Mouse (Mus musculus) neural tube, embryonic 14.5 days (tissue): ENCODE measurements at regions not wholly inside any gene's neighbourhood (a gene's known extent, or its start where the extent isn't known, plus 50 kb on each side); places are given as distances from the start of the nearest gene placed in this dataset.

Experiments used
- ATAC-seq: fragments of 200-750 bp; cut with Nextera tagmentation; 2 replicates; pipeline ENCODE4 v1.8.0; 2017; ENCODE audit warnings: low read depth, mild to moderate bottlenecking, moderate TSS enrichment, moderate library complexity
- H3K27ac ChIP-seq: fragments of 300-500 bp; sonication (generic); 2 replicates; pipeline ENCODE4 v1.5.1; 2014; ENCODE audit warnings: low read depth, mild to moderate bottlenecking, control low read depth, low read length, moderate library complexity, mixed read lengths
- H3K27me3 ChIP-seq: fragments of 300-500 bp; sonication (generic); 2 replicates; pipeline ENCODE4 v1.6.1; 2014; ENCODE audit warnings: low read length; ENCODE audit not compliant: control insufficient read depth, insufficient read depth
- H3K36me3 ChIP-seq: fragments of 300-500 bp; sonication (generic); 2 replicates; pipeline ENCODE4 v1.6.1; 2014; ENCODE audit warnings: low read length, mixed read lengths; ENCODE audit not compliant: control insufficient read depth, insufficient read depth
- H3K4me1 ChIP-seq: fragments of 300-500 bp; sonication (generic); 2 replicates; pipeline ENCODE4 v1.6.1; 2014; ENCODE audit warnings: low read length; ENCODE audit not compliant: control insufficient read depth, insufficient read depth
- H3K4me2 ChIP-seq: fragments of 300-500 bp; sonication (generic); 2 replicates; pipeline ENCODE4 v1.6.1; 2014; ENCODE audit warnings: mild to moderate bottlenecking, low read depth, low read length, control low read depth
- H3K4me3 ChIP-seq: fragments of 300-500 bp; sonication (generic); 2 replicates; pipeline ENCODE4 v1.5.1; 2014; ENCODE audit warnings: low read depth, low read length, control low read depth, mixed read lengths
- H3K9ac ChIP-seq: fragments of 300-500 bp; sonication (generic); replicated peaks from 2 replicates; pipeline ENCODE4 v1.6.1; 2014; ENCODE audit warnings: low read depth, mild to moderate bottlenecking, control low read depth, low read length, mixed read lengths
- H3K9me3 ChIP-seq: fragments of 300-500 bp; sonication (generic); 2 replicates; pipeline ENCODE4 v1.6.1; 2016; ENCODE audit warnings: low read length; ENCODE audit not compliant: control insufficient read depth
- WGBS: fragments of 180-500 bp; shearing (Covaris S2); extraction: QIAGEN DNeasy Blood & Tissue Kit; methylation state at CpG from one replicate; pipeline ENCODE4 v1.1.7; 2014; 5-methylcytosine and 5-hydroxymethylcytosine counted together

DNA sequence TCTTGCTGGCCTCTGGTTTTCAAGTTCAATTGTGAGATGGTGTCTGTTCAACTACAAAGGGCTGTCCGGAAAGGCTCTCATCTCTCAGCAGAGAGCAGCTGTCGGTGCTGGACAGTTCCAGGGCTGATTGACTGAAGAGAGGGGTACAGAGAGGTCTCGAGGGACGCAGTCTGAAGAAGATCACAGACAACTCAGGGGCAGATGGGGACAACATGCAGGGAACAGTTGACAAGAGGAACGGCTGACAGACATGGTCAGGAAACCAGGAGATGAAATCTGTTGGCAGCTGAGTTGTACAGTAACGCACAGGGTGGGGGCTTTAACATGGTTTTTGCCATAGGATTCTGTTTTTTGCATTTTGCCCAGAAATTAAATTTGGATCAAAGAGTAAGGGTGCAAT, 84.5 kb upstream of the Nectin1 start:
- Histone ChIP-seq H3K9me3 (no peaks in the 10 kb centered on the region), H3K4me1 (no peaks in the 10 kb centered on the region), H3K27ac (no peak overlapping the region), H3K4me2 (no peak overlapping the region), H3K9ac (no peak overlapping the region), H3K36me3 (no peaks in the 10 kb centered on the region), H3K4me3 (no peak overlapping the region), H3K27me3 (no peaks in the 10 kb centered on the region)
- no peak for ATAC-seq
- 71% methylated on average over 6 of the region's 6 CpGs for WGBS

DNA sequence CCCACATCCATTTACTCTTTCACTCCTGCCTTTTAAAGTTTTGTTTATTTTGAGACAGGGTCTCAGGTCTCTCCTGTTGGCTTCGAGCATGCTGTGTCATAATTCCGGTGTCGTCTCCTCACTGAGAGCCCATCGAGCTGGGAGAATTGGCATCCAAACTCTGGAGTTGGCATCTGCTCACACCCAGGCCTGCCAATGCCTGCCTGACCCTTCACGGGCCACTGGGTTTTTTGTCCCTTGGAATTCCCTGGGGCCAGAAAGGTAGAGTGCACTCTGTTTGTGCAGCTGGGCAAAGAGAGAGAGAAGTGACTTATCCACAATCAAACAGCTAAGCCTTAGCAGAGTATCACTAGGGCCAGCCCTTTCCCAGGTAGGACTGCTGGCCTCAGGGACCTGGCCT, 83.6 kb upstream of the Nectin1 start:
- Histone ChIP-seq H3K9me3 (no peaks in the 10 kb centered on the region), H3K4me3 (no peak overlapping the region), H3K4me2 (no peak overlapping the region), H3K36me3 (no peaks in the 10 kb centered on the region), H3K27ac (no peak overlapping the region), H3K27me3 (no peaks in the 10 kb centered on the region), H3K9ac (no peak overlapping the region), H3K4me1 (no peaks in the 10 kb centered on the region)
- 82% methylated on average over 5 of the region's 5 CpGs for WGBS
- ATAC-seq: no peak

DNA sequence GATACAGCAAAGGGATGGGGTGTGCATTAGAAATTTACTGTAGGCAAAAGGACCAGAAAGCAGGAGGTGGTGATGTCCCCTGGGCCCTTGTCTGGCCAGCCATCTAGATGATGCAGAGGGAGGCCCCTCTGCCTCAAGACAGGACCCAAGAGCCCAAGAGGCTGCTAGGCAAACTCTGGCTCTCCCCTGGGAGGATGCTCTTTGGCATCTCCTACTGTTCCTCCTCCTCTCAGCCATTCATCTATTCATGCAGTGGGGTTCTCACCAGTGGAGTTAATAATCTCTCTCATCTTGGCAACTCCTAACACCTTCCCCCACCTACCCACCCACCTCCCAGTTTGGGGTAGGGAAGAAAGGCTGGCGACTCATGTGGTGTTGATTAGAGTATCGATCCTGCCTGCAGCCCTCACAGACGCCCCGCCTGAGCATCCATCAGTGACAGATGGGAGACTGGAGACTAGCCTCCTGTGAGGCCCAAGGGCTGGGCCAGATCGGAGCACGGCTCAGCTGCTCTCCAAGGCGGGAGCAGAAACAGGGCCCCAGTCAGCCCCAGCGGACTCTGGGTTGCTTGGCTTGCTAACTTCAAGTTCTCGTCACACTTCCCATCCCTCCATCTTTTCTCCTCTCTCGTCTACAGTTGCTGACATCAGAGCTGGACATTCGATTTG, 82.8 kb upstream of the Nectin1 start:
- 48% methylated on average over 11 of the region's 11 CpGs for WGBS
- Histone ChIP-seq H3K9ac (no peak overlapping the region), H3K4me1 (no peaks in the 10 kb centered on the region), H3K27ac (no peak overlapping the region), H3K9me3 (no peaks in the 10 kb centered on the region), H3K4me2 (no peak overlapping the region), H3K36me3 (no peaks in the 10 kb centered on the region), H3K27me3 (no peaks in the 10 kb centered on the region), H3K4me3 (no peak overlapping the region)
- no peak for ATAC-seq

DNA sequence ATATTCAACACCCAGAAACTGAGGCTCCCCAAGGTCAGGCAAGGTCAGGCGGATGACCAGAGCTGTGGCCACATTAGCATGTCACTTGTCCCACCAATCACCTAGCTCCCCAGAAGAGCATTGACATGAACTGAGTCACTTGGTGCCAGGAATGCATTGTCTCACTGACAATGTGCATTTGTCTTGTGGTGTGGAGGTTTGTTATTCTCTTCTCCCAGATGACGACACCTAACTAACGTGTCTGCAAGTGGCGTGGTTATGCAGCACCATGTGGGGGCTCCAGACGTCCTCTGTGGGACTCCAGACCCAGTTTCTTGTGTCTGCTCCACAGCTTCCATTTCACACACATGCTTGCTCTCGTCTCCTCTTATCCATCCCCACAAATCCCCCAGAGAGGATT, 82.1 kb upstream of the Nectin1 start:
- WGBS: 61% methylated on average over 6 of the region's 6 CpGs
- Histone ChIP-seq H3K9me3 (no peaks in the 10 kb centered on the region), H3K4me2 (no peak overlapping the region), H3K27ac (no peak overlapping the region), H3K9ac (no peak overlapping the region), H3K4me1 (no peaks in the 10 kb centered on the region), H3K4me3 (no peak overlapping the region), H3K36me3 (no peaks in the 10 kb centered on the region), H3K27me3 (no peaks in the 10 kb centered on the region)
- no peak for ATAC-seq

DNA sequence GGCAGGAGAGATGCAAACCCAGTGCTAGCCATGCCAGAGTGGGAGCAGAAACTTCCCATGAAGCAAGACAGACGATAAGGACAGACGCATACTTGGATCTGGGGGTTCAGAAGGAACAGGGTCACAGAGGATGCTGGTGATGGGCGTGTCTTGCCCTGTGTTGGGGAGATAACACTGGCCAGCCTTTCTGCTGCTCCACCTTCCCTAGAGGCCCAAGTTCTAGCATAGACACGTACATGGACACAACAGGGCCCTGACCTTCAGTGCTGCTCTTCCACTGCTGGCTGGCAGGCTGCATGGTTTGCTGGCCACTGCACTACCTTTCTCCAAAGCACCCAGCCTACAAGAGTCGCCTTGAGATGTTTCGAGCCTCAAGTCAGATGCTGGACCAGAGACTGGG, 76.4 kb upstream of the Nectin1 start:
- H3K4me2 ChIP-seq: no peak overlapping the region
- WGBS: 89% methylated on average over 6 of the region's 6 CpGs
- no peak overlapping the region for H3K4me3 ChIP-seq

DNA sequence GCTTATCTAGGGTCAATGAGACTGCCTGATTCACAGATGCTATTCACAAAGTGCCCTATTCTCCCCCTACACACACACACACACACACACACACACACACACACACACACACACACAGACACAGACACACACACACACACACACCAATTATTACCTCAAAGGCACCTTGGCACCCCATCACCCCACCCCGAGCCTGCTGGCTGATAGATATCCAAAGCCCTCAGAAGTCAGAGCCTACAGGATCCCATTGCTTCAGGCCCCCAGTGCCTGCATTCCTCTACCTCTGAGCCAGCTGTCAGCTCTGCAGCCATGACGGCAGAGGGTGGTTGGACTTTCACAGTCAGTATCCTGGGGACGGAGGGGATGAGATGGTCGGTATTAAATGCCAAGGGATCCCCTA, 75.8 kb upstream of the Nectin1 start:
- 80% methylated on average over 4 of the region's 4 CpGs for WGBS
- no peaks in the 10 kb centered on the region for H3K9me3 ChIP-seq
- H3K4me3 ChIP-seq: no peak overlapping the region
- H3K36me3 ChIP-seq: no peaks in the 10 kb centered on the region
- H3K4me1 ChIP-seq: no peaks in the 10 kb centered on the region
- no peak overlapping the region for H3K4me2 ChIP-seq
- no peak overlapping the region for H3K9ac ChIP-seq
- no peak for ATAC-seq
- no peak overlapping the region for H3K27ac ChIP-seq
- H3K27me3 ChIP-seq: no peaks in the 10 kb centered on the region

More for the DNA sequence above, 76.4 kb upstream of the Nectin1 start:
- ATAC-seq: no peak
- Histone ChIP-seq H3K9me3 (no peaks in the 10 kb centered on the region), H3K27ac (no peak overlapping the region), H3K4me1 (no peaks in the 10 kb centered on the region), H3K36me3 (no peaks in the 10 kb centered on the region), H3K27me3 (no peaks in the 10 kb centered on the region), H3K9ac (no peak overlapping the region)

DNA sequence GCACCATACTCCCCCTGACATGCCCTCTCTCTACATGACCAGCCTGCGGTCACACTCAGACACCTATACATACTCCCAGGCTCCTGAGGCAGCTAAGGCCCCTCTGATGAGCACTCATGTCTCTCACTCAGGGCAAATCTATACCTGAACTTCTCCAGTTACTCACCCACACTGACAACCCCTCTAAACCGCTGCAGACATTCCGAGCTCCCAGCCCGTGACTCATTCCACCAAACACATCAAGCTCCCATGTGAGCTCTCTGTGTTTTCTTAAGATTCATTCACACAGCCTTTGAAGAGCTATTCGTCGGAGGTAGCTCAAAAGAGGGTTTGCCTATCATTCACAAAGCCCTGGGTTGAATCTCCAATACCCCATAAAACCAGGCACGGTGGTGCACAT, 75.1 kb upstream of the Nectin1 start:
- no peak overlapping the region for H3K27ac ChIP-seq
- WGBS: 65% methylated on average over 7 of the region's 7 CpGs
- H3K36me3 ChIP-seq: no peaks in the 10 kb centered on the region
- H3K4me1 ChIP-seq: no peaks in the 10 kb centered on the region
- H3K27me3 ChIP-seq: no peaks in the 10 kb centered on the region
- no peak for ATAC-seq
- no peak overlapping the region for H3K9ac ChIP-seq
- no peak overlapping the region for H3K4me3 ChIP-seq
- no peaks in the 10 kb centered on the region for H3K9me3 ChIP-seq
- no peak overlapping the region for H3K4me2 ChIP-seq

DNA sequence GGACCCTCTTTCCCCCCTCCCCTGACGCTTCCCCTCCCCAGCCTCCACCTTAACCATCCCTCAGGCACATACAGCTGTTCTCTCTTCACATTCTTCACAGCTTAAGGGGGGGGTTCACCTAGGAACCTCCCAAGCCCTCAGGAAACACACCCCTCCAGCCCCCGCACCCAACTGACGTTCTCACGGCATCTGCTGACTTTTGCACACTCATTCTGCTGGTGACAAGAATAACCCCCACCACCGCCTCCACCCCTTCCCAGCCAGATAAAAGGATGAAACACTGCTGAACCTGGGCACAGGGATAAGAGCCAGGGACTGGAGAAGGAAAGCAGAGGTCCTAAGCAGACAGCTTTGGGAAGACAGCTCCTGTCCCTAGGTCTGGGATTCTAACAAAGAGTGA, 73.2 kb upstream of the Nectin1 start:
- Histone ChIP-seq H3K9ac (no peak overlapping the region), H3K27ac (no peak overlapping the region), H3K4me3 (no peak overlapping the region), H3K27me3 (no peaks in the 10 kb centered on the region), H3K36me3 (no peaks in the 10 kb centered on the region), H3K4me2 (no peak overlapping the region), H3K4me1 (no peaks in the 10 kb centered on the region), H3K9me3 (no peaks in the 10 kb centered on the region)
- no peak for ATAC-seq
- 82% methylated on average over 5 of the region's 5 CpGs for WGBS

DNA sequence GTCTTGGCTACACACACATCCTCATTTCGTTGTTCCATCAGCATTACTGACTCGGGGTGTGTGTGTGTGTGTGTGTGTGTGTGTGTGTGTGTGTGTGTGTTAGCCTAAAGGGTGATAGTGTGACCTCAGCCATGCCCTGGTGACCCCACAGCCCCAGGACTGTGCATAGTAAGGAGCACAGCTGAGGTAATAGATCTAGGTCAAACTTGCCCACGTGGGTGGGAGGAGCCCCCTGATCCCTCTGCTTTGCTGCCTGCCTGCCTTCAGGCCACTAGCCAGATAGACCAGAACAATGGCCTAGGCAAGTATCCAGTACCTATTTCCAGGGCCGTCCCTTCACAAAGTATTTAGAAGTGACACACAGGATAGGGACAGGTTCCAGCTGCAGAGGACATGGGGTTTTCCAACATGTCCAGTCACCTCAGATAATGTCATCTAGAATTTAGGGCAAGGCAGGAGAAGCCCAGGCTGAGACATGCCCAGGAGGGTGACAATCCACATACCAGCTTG, 70.6 kb upstream of the Nectin1 start:
- Histone ChIP-seq H3K4me2 (no peak overlapping the region), H3K36me3 (no peaks in the 10 kb centered on the region), H3K4me3 (no peak overlapping the region), H3K27me3 (no peaks in the 10 kb centered on the region), H3K9ac (no peak overlapping the region), H3K9me3 (no peaks in the 10 kb centered on the region), H3K27ac (no peak overlapping the region), H3K4me1 (no peaks in the 10 kb centered on the region)
- no peak for ATAC-seq
- 52% methylated on average over 4 of the region's 4 CpGs for WGBS
